Mouse (Mus musculus) embryonic facial prominence, embryonic 15.5 days (tissue): ENCODE measurements around the gene Trpt1. TPM values are rescaled to one million over a fixed set of nuclear protein-coding genes. Genes with fewer than 3 reads are reported as not detected.

ENCODE experiments used
- ATAC-seq: fragments of 200-750 bp; cut with Nextera tagmentation; 2 replicates; pipeline ENCODE4 v1.8.0; 2017; ENCODE audit warnings: low read depth, moderate TSS enrichment; ENCODE audit not compliant: insufficient number of reproducible peaks, low FRiP score, low TSS enrichment
- H3K27ac ChIP-seq: fragments of 300-500 bp; sonication (generic); replicated peaks from 2 replicates; pipeline ENCODE4 v1.5.1; 2015; ENCODE audit warnings: mild to moderate bottlenecking, inconsistent platforms
- H3K27me3 ChIP-seq: fragments of 300-500 bp; sonication (generic); 2 replicates; pipeline ENCODE4 v1.6.1; 2015; ENCODE audit warnings: inconsistent platforms
- H3K36me3 ChIP-seq: fragments of 300-500 bp; sonication (generic); 2 replicates; pipeline ENCODE4 v1.6.1; 2015; ENCODE audit warnings: mild to moderate bottlenecking, inconsistent platforms
- H3K4me1 ChIP-seq: fragments of 300-500 bp; sonication (generic); 2 replicates; pipeline ENCODE4 v1.6.1; 2015; ENCODE audit warnings: inconsistent platforms
- H3K4me2 ChIP-seq: fragments of 300-500 bp; sonication (generic); replicated peaks from 2 replicates; pipeline ENCODE4 v1.6.1; 2015; ENCODE audit warnings: mild to moderate bottlenecking, inconsistent platforms
- H3K4me3 ChIP-seq: fragments of 300-500 bp; sonication (generic); replicated peaks from 2 replicates; pipeline ENCODE4 v1.5.1; 2015; ENCODE audit warnings: mild to moderate bottlenecking, inconsistent platforms
- H3K9ac ChIP-seq: fragments of 300-500 bp; sonication (generic); 2 replicates; pipeline ENCODE4 v1.6.1; 2015; ENCODE audit warnings: inconsistent platforms
- H3K9me3 ChIP-seq: fragments of 300-500 bp; sonication (generic); replicated peaks from 2 replicates; pipeline ENCODE4 v1.6.1; 2016; ENCODE audit warnings: inconsistent platforms
- WGBS: fragments of 180-500 bp; shearing (Covaris S2); methylation state at CpG from one replicate; pipeline ENCODE4 v1.1.7; 2015; 5-methylcytosine and 5-hydroxymethylcytosine counted together
- polyA plus RNA-seq: library from polyadenylated mRNA; unstranded; fragments of >200 nt; fragmentation: Nextera tagmentation; extraction: Ambion mirVana; gene quantifications from 2 replicates; pipeline ENCODE4 v1.2.1, GENCODE M21; 2015

The Trpt1 gene
- polyA plus RNA-seq, 1 experiment from 2014 or later, result 12.7 TPM

- no peak for ATAC-seq
- H3K4me1 ChIP-seq, result peaks cover 69% of the 10 kb centered on the region
- WGBS, result under 1% methylated on average over 16 of the region's 16 CpGs
Observed at GRCm38 (mm10) chr19:6975537-6976521, 20.1 kb upstream of the Trpt1 start, which contains the start of gene Plcb3. TSS of gene Plcb3 (minus strand) at chr19:6976470.

GRCm38 (mm10) chr19:6977759-6978638, 17.9 kb upstream of the Trpt1 start:
- Histone ChIP-seq H3K9ac (no peak overlapping the region), H3K27me3 (no peaks in the 10 kb centered on the region), H3K4me1 (peaks cover 57% of the 10 kb centered on the region), H3K27ac (peak overlapping the region; percentile 41), H3K9me3 (no peaks in the 10 kb centered on the region), H3K4me2 (peak overlapping the region; percentile 87; the same call in 1 of the 2 replicates), H3K4me3 (peak overlapping the region; percentile 71; the same call in 1 of the 2 replicates), H3K36me3 (peaks cover 18% of the 10 kb centered on the region)
- 67% methylated on average over 13 of the region's 13 CpGs for WGBS
- no peak for ATAC-seq

More at GRCm38 (mm10) chr19:6975537-6976521, 20.1 kb upstream of the Trpt1 start, which contains the start of gene Plcb3:
- peak within 1 kb of the TSS; percentile 66 for H3K9ac ChIP-seq
- H3K4me2 ChIP-seq, result peak within 1 kb of the TSS; percentile 76
- no peaks in the 10 kb centered on the region for H3K9me3 ChIP-seq
- H3K27ac ChIP-seq, result peak within 1 kb of the TSS; percentile 91
- H3K27me3 ChIP-seq, result no peaks in the 10 kb centered on the region
- peak within 1 kb of the TSS; percentile 65 for H3K4me3 ChIP-seq
- peaks cover 8% of the 10 kb centered on the region for H3K36me3 ChIP-seq

- H3K27ac ChIP-seq, result peak overlapping the region; percentile 81
Observed at GRCm38 (mm10) chr19:6978639-6978974, 17.3 kb upstream of the Trpt1 start.

GRCm38 (mm10) chr19:6979001-6979479, 16.9 kb upstream of the Trpt1 start:
- Histone ChIP-seq H3K4me1 (peaks cover 53% of the 10 kb centered on the region), H3K27ac (peak overlapping the region; percentile 81), H3K9me3 (no peaks in the 10 kb centered on the region), H3K9ac (peak overlapping the region; percentile 76), H3K27me3 (no peaks in the 10 kb centered on the region), H3K36me3 (peaks cover 25% of the 10 kb centered on the region), H3K4me3 (peak overlapping the region; percentile 71), H3K4me2 (peak overlapping the region; percentile 87)
- no peak for ATAC-seq
- WGBS, result 10% methylated on average over 11 of the region's 11 CpGs

More at GRCm38 (mm10) chr19:6978639-6978974, 17.3 kb upstream of the Trpt1 start:
- peaks cover 57% of the 10 kb centered on the region for H3K4me1 ChIP-seq
- H3K4me2 ChIP-seq, result peak overlapping the region; percentile 87
- H3K36me3 ChIP-seq, result peaks cover 21% of the 10 kb centered on the region
- no peak overlapping the region for H3K9ac ChIP-seq
- H3K27me3 ChIP-seq, result no peaks in the 10 kb centered on the region
- WGBS, result 34% methylated on average over 3 of the region's 3 CpGs
- no peak for ATAC-seq
- H3K4me3 ChIP-seq, result peak overlapping the region; percentile 71
- no peaks in the 10 kb centered on the region for H3K9me3 ChIP-seq

GRCm38 (mm10) chr19:6979486-6980380, 16.2 kb upstream of the Trpt1 start:
- peak overlapping the region; percentile 71 for H3K4me3 ChIP-seq
- peaks cover 30% of the 10 kb centered on the region for H3K36me3 ChIP-seq
- H3K4me2 ChIP-seq, result peak overlapping the region; percentile 87
- peak overlapping the region; percentile 96 for H3K27ac ChIP-seq
- under 1% methylated on average over 59 of the region's 59 CpGs for WGBS
- H3K9ac ChIP-seq, result peak overlapping the region; percentile 76
- H3K9me3 ChIP-seq, result no peaks in the 10 kb centered on the region
- no peaks in the 10 kb centered on the region for H3K27me3 ChIP-seq
- ATAC-seq, result peak; percentile 93
- H3K4me1 ChIP-seq, result peaks cover 52% of the 10 kb centered on the region

GRCm38 (mm10) chr19:6980381-6981093, 15.4 kb upstream of the Trpt1 start, which contains the start of gene Fkbp2:
TSS of gene Fkbp2 (minus strand) at chr19:6980501.
- under 1% methylated on average over 38 of the region's 38 CpGs for WGBS
- peak within 1 kb of the TSS; percentile 87 for H3K4me2 ChIP-seq
- peaks cover 38% of the 10 kb centered on the region for H3K36me3 ChIP-seq
- peak within 1 kb of the TSS; percentile 96 for H3K27ac ChIP-seq
- H3K9ac ChIP-seq, result peak within 1 kb of the TSS; percentile 76
- no peaks in the 10 kb centered on the region for H3K27me3 ChIP-seq
- H3K4me3 ChIP-seq, result peak within 1 kb of the TSS; percentile 71
- peaks cover 50% of the 10 kb centered on the region for H3K4me1 ChIP-seq
- H3K9me3 ChIP-seq, result no peaks in the 10 kb centered on the region
- ATAC-seq, result peak; percentile 90

GRCm38 (mm10) chr19:6981465-6981864, 14.5 kb upstream of the Trpt1 start:
- Histone ChIP-seq H3K4me1 (peaks cover 49% of the 10 kb centered on the region), H3K4me3 (peak overlapping the region; percentile 71), H3K9me3 (no peaks in the 10 kb centered on the region), H3K36me3 (peaks cover 40% of the 10 kb centered on the region), H3K27ac (no peak overlapping the region), H3K4me2 (no peak overlapping the region), H3K27me3 (no peaks in the 10 kb centered on the region), H3K9ac (no peak overlapping the region)
- 87% methylated on average over 4 of the region's 4 CpGs for WGBS
- ATAC-seq, result no peak

- peaks cover 40% of the 10 kb centered on the region for H3K4me1 ChIP-seq
- no peaks in the 10 kb centered on the region for H3K9me3 ChIP-seq
- 91% methylated on average over 5 of the region's 5 CpGs for WGBS
- no peaks in the 10 kb centered on the region for H3K27me3 ChIP-seq
- no peak overlapping the region for H3K4me2 ChIP-seq
- H3K27ac ChIP-seq, result no peak overlapping the region
- H3K36me3 ChIP-seq, result peaks cover 32% of the 10 kb centered on the region
- no peak for ATAC-seq
- no peak overlapping the region for H3K4me3 ChIP-seq
- H3K9ac ChIP-seq, result no peak overlapping the region
Observed at GRCm38 (mm10) chr19:6983621-6984020, 12.3 kb upstream of the Trpt1 start.

GRCm38 (mm10) chr19:6985300-6985699, 10.6 kb upstream of the Trpt1 start:
- Histone ChIP-seq H3K9ac (no peak overlapping the region), H3K36me3 (peaks cover 32% of the 10 kb centered on the region), H3K27ac (no peak overlapping the region), H3K9me3 (no peaks in the 10 kb centered on the region), H3K4me1 (peaks cover 29% of the 10 kb centered on the region), H3K4me3 (no peak overlapping the region), H3K27me3 (no peaks in the 10 kb centered on the region), H3K4me2 (no peak overlapping the region)
- ATAC-seq, result no peak
- WGBS, result 85% methylated on average over 19 of the region's 19 CpGs
